Mouse (Mus musculus) thymus, postnatal 0 days (tissue): ENCODE data around the gene Xxylt1. TPM values are rescaled to one million over a fixed set of nuclear protein-coding genes. Genes with fewer than 3 reads are reported as not detected.

ENCODE experiments used
- DNase-seq: peaks from one replicate; pipeline ENCODE4 v3.0.0-alpha.2; 2015; ENCODE audit warnings: low spot score
- polyA plus RNA-seq: library from polyadenylated mRNA; unstranded; fragments of >200 nt; fragmentation: Nextera tagmentation; extraction: Ambion mirVana; gene quantifications from 2 replicates; pipeline ENCODE4 v1.2.1, GENCODE M21; 2015

Gene Xxylt1
- polyA plus RNA-seq, 1 experiment from 2014 or later = 9.0 TPM

GRCm38 (mm10) chr16:30992568-30992967 is 88.7 kb downstream of the Xxylt1 start:
- DNase-seq = no peak

GRCm38 (mm10) chr16:30990661-30991060 is 90.6 kb downstream of the Xxylt1 start:
- no peak for DNase-seq

GRCm38 (mm10) chr16:30988225-30988624 is 93.0 kb downstream of the Xxylt1 start:
- no peak for DNase-seq

- no peak for DNase-seq
These were observed 93.5 kb downstream of the Xxylt1 start for GRCm38 (mm10) chr16:30987684-30988083.

- no peak for DNase-seq
These were observed 96.2 kb downstream of the Xxylt1 start for GRCm38 (mm10) chr16:30984826-30985545.

DNA sequence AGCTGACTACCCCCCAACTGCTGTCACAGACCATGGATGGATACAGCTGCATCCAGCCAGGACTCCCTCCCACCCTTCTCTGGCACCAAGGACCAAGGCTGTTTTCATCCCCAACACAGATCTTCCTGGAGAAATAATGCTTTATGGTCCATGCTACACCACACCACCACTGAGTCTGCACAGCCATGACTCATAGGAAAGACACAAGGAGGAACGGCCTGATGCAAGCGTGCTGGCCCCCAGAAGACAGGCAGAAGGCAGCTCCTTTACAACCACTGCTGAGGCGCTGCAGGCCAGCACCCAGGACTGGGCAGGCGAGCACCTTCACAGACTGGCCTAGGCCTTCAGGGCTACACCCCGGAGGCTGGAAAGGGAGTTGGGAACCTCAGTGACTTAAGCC is 97.1 kb downstream of the Xxylt1 start:
- no peak for DNase-seq

DNA sequence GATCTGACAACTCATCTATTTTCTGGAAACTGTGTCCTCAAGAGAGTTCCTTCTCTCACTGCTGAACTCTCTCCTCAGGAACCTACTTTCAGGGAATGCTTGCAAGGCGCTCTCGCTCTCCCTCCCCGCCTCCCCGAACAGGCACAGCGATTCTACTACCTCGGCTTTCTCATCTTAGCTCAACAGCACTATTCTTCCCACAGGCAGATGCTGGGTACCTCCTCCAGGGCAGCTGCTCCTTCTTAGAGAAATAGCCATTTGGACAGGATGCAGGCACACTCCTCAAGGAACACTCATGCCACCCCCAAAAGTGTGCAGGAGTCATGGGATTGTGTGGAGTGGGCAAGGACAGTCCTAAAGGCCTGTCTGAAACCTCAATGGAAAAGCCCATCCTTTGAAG is 97.5 kb downstream of the Xxylt1 start:
- DNase-seq = no peak

DNA sequence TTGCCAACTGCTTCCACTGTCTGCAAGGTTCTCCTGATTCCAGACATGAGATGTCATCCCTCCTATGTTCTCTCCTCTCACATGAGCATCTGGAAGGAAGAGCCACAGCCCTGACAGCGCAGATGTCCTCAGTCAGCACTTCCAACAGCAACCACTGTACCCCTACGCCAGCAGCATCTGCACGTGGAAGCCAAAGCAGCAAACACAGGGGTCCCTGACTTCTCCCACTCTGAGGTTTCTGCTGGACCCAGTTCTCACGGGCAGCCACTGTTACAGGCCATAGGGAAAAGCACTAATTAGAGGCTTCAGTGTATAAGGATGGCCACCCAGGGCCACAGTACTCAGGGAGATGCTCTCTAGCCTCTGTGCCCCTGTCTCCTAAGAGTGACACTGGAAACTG is 98.0 kb downstream of the Xxylt1 start:
- DNase-seq = no peak

GRCm38 (mm10) chr16:30981345-30981744 is 99.9 kb downstream of the Xxylt1 start:
- no peak for DNase-seq

- DNase-seq = no peak
These were observed 101.3 kb downstream of the Xxylt1 start for GRCm38 (mm10) chr16:30979905-30980304.

DNA sequence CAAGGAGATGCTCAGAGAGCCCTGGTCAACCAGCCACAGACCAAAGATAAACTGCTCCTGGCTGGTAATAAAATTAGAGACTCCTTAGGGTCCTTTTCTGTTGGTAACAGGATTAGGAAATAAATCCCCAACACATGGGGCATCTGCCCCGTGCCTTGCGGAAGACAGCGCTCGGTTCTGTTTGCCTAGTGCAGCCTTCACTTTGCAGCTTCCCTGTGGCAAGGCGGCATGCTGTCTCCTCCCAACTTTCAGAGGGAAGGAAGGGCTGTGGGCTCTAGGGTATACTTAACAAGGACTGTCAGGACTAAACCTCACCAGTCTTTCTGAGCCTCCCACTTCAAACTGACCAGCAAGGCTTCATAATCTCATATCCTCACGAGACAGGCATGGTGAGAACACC is 103.5 kb downstream of the Xxylt1 start:
- no peak for DNase-seq

GRCm38 (mm10) chr16:30977186-30977585 is 104.0 kb downstream of the Xxylt1 start:
- peak; percentile 92 for DNase-seq

DNA sequence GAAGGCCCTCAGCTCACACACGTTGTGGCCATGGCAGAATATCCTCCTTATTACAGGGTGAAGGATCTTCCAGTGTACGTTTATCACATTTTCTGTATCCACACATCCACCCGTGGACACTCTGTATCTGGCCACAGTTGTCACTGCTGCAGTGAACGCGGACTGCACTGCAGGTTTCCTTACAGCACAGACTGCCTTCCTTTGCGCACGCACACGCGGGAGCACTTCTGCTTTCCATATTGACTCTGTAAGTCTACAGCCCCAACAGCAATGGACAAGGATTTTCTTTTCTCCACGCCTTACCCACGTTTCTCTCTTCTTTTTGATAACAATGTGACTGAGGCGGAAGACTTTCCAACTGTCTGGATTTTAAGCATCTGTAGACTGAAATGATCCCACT is 106.7 kb downstream of the Xxylt1 start:
- DNase-seq = no peak

GRCm38 (mm10) chr16:30973416-30973815 is 107.8 kb downstream of the Xxylt1 start:
- DNase-seq = no peak

- peak; percentile 74 for DNase-seq
These were observed 109.2 kb downstream of the Xxylt1 start for GRCm38 (mm10) chr16:30971950-30972541.

DNA sequence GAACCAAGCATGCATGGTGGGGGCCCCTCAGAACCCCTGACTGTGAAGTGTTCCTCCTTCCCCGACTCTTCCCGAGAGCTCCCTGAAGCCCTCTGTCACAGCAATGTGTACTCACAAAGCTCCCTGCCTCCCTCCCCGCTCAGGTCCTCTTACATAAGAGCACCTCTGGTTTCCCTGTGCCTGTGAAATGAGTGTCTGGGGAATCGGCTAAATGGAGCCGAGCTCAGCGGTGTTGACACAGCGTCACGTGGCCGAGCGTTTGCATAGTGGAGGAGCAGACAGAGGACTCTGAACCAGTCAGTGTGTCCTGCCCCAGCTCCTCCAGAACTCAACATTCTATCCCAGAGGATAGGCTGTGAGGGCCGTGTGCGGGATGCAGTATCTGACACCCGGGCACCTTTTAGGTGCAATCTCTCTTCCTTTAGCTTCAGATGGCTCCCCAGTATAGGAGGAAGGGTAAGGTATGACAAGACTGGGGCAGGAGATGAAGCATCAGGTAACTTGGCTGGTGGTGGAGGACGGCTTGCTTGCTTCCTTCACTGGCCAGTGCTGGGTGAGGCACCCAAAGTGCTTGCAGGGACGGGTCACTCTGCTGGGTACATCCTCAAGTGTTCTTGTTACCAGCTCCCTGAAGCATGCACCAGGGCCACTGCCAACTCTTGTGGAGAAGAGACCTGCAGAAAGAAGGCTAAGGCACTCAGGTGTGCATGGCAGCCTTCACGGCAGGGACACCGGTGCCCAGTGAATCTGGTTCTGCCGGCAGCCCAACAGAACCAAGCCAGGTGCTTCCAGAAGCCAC is 111.8 kb downstream of the Xxylt1 start:
- no peak for DNase-seq

GRCm38 (mm10) chr16:30968402-30969151 is 112.7 kb downstream of the Xxylt1 start:
- no peak for DNase-seq

DNA sequence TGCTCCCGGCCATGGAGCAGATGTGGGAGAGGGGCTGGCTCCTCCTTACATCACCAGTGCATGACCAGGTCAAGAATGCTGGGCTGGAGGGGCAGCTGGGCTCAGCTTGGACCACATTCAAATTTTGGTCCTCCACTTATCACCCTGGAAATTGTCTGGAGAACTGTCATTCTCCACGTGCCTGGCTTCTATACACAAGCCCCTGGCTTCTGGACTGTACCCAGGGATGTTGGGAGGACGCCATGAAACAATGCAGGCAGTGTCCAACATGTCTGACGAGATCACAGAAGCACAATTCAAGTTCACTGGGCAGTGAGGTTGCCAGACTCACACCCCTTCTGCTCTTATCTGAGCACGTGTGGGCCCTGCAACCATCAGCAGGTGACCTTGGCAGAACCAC is 114.5 kb downstream of the Xxylt1 start:
- DNase-seq = no peak

DNA sequence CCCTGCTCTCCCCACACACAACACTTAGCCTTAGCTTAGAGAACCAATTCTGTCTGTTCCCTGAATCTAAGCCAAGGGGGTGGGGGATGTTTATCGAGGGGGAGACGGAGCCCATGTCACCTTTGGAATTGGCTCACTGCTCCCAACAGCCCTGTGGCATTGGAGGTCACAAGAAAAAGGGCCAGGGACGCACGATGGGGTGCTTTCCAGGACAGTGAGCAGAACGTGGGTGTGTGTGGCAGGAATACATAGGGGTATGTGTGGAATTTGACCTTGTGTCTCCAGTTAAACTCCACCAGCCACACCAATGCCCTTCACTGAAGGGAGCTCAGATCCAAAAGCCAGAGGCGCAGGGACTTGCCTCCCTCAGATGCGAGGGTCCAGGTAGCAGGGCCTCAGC is 116.3 kb downstream of the Xxylt1 start:
- DNase-seq = no peak

DNA sequence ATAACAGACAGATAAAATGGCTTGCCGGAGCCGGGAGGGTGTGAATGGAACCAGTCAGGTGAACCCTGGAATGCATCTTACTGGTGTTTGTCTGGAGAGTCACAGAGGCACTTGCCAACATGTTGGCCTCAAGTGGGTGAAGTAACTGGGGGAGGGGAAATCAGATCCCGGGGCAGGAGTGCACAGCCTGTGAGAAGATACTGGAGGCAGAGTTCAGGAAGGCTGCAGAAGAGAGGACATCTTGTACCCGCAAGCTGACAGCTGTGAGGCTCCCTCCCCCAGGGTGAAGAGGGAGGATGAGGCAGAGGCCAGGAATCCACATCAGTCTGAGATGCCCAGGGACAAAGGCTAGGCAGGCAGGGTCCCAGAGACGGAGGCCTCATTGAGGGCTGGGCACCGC is 116.8 kb downstream of the Xxylt1 start:
- DNase-seq = no peak

DNA sequence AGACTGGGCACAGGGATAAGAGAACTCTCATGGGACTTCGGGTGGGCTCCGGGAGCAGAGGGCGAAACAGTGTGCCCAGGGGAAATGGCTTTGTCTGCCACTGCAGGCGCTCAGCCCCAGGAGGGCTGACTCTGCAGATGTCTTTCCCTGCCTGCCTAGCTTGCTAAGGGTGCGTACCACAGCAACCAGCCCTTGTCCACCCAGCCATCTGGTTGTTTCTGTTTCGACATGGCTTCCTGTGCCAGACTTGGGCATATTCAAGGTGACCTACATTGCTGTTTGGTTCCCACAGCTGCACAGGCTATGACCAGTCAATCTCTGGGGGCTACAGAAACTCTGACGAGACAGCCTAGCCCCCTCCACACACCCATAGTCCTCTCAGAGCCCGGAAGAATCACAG is 118.7 kb downstream of the Xxylt1 start:
- DNase-seq = peak; percentile 76

GRCm38 (mm10) chr16:30961176-30961575 is 120.1 kb downstream of the Xxylt1 start:
- DNase-seq = no peak
